Mouse (Mus musculus): ENCODE results near the gene Mmachc. TPM values are rescaled to one million over a fixed set of nuclear protein-coding genes. Genes with fewer than 3 reads are reported as not detected.

Gene Mmachc
- polyA plus RNA-seq, 1 experiment, result 17.2 TPM

DNA sequence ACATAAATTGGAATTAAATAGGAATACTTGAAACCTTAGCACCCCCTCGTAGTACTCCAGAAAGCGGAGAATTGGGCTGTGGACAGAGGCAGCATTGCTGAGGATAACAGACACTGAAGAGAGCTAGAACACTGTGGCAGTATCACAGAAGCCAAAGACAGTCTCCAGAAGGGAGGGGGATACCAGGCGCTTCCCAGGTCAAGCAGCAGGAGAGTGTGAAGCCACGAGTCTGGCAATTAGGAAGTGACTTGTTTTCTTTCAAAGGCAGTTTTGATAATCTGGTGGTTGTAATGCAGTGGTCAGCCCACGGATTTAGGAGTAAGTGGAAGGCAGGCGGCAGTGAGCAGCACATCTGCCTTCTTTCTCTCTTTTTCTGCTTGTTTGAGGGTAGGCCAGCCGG lies 14.0 kb upstream of the Mmachc start:
- Histone ChIP-seq H3K36me3 (ENCODE audit: control insufficient read depth, insufficient read depth) (no peaks in the 10 kb centered on the region), H3K4me3 (peak overlapping the region; percentile 79), H3ac (ENCODE audit: control insufficient read depth, insufficient read length) (no peak overlapping the region), H3K4me2 (ENCODE audit: low read depth) (peak overlapping the region; percentile 95), H3K27me3 (ENCODE audit: control insufficient read depth, insufficient read depth, insufficient read length) (no peaks in the 10 kb centered on the region), H3K79me2 (ENCODE audit: control insufficient read depth, insufficient read depth) (peaks cover 28% of the 10 kb centered on the region)
- TF ChIP-seq TCF3 (IDR thresholded peaks at IDR 0.05; ENCODE audit: insufficient read length, low read depth) (no peak), E2F4 (IDR thresholded peaks at IDR 0.05; ENCODE audit: insufficient read depth) (no peak), SRF (IDR thresholded peaks at IDR 0.05; ENCODE audit: control insufficient read depth, insufficient read length, low read depth) (no peak), MYOG (IDR thresholded peaks at IDR 0.05; ENCODE audit: control insufficient read depth in 1 of 3, insufficient read depth in 1 of 3, insufficient read length in 2 of 3, low read depth in 2 of 3) (no peak), REST (IDR thresholded peaks at IDR 0.05; ENCODE audit: insufficient read depth, insufficient read length) (no peak), MYOD1 (IDR thresholded peaks at IDR 0.05; ENCODE audit: control insufficient read depth in 1 of 3, insufficient read length in 2 of 3, low read depth in 2 of 3) (no peak), MAX (IDR thresholded peaks at IDR 0.05; ENCODE audit: low read depth) (no peak), POLR2A (IDR thresholded peaks at IDR 0.05; ENCODE audit: insufficient read length, low read depth) (no peak), USF1 (IDR thresholded peaks at IDR 0.05; ENCODE audit: low read depth) (no peak), CEBPB (IDR thresholded peaks at IDR 0.05; ENCODE audit: insufficient read depth, poor library complexity, severe bottlenecking) (no peak)

DNA sequence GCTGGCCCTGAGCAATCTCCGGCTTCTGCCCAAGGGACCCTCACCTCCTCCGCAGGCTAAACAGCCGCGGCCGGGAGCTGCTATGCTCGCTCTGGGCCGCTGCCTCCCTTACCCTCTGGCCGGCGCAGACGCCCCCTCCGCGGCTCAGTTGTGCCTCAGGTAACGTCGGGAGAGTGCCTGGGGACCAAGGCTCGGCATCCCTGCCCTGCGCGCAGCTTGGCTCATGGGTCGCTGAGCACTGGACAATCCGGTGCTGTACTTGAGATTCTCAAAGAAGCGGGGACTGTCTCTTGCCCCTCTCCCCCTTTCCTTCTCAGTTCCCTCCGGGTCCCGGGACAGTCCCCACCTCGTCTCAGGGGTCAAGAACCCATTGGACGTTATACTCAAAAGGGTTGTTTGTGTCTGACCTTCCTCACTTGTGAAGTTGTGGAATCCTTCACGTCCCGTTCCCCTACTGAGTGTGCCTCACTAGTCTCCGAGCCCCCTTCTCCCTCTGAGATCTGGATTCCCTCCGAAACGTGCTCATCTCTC lies 13.0 kb upstream of the Mmachc start:
- H3K4me3 ChIP-seq, result peak overlapping the region; percentile 79
- H3K36me3 ChIP-seq (ENCODE audit: control insufficient read depth, insufficient read depth), result no peaks in the 10 kb centered on the region
- H3K27me3 ChIP-seq (ENCODE audit: control insufficient read depth, insufficient read depth, insufficient read length), result no peaks in the 10 kb centered on the region
- peak overlapping the region; percentile 9 for H3ac ChIP-seq (ENCODE audit: control insufficient read depth, insufficient read length)
- peaks cover 23% of the 10 kb centered on the region for H3K79me2 ChIP-seq (ENCODE audit: control insufficient read depth, insufficient read depth)
- TF ChIP-seq CEBPB (IDR thresholded peaks at IDR 0.05; ENCODE audit: insufficient read depth, poor library complexity, severe bottlenecking), result no peak
- peak overlapping the region; percentile 95 for H3K4me2 ChIP-seq (ENCODE audit: low read depth)

DNA sequence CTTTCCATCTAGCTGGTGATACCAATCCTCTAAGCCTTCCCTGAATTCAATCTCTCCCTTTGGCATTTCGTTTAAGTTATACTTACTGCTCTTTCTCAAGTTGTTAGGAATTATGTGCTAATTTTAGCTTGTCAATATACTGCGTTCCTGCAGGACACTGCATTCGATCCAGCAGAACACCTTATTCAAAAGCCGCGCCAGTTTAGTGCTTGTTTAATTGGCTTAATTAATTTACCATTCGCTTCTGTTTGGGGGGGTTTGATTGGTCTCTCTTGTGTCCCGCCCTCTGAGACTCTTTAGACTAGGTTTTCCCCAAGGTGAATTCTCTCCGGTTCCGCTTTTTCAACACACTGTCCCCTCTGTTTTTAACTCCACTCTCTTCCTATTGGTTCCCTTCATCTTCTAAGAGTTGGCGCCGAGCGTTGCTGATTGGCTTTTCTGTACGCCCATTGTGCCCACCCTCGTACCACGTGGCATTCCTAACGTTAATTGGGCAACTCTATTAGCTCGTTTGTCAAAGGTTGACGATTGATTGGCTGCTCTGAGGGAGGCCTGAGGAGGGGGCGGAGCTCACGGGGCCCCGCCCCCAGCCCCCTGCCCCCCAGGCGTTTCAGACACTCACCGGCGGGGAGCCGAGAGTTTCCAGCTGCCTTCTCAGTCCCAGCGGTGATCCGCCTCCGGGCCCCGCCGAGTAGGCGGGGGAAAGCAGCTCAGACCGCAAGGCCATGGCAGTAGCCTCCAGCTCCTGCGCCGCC lies 12.3 kb upstream of the Mmachc start, which contains the start of gene Tesk2:
TSS of gene Tesk2 (plus strand) at position 606 of the 755 bp plus-strand sequence.
- TF ChIP-seq POLR2A (IDR thresholded peaks at IDR 0.05; ENCODE audit: insufficient read length, low read depth) (peak; percentile 71), MYOG (IDR thresholded peaks at IDR 0.05; ENCODE audit: control insufficient read depth in 1 of 3, insufficient read depth in 1 of 3, insufficient read length in 2 of 3, low read depth in 2 of 3) (no peak), E2F4 (IDR thresholded peaks at IDR 0.05; ENCODE audit: insufficient read depth) (peak; percentile 24), USF1 (IDR thresholded peaks at IDR 0.05; ENCODE audit: low read depth) (peak; percentile 97), MYOD1 (IDR thresholded peaks at IDR 0.05; ENCODE audit: control insufficient read depth in 1 of 3, insufficient read length in 2 of 3, low read depth in 2 of 3) (peak in 1 of 3 experiments; percentile 5), TCF12 (IDR thresholded peaks at IDR 0.05; ENCODE audit: insufficient read depth, poor library complexity, severe bottlenecking) (no peak), TCF3 (IDR thresholded peaks at IDR 0.05; ENCODE audit: insufficient read length, low read depth) (no peak), POLR2AphosphoS2 (IDR thresholded peaks at IDR 0.05; ENCODE audit: insufficient read length, low read depth) (peak; percentile 78)
- H3K36me3 ChIP-seq (ENCODE audit: control insufficient read depth, insufficient read depth), result no peaks in the 10 kb centered on the region
- H3K27me3 ChIP-seq (ENCODE audit: control insufficient read depth, insufficient read depth, insufficient read length), result no peaks in the 10 kb centered on the region
- peak within 1 kb of the TSS; percentile 79 for H3K4me3 ChIP-seq
- H3ac ChIP-seq (ENCODE audit: control insufficient read depth, insufficient read length), result peak within 1 kb of the TSS; percentile 9
- H3K4me2 ChIP-seq (ENCODE audit: low read depth), result peak within 1 kb of the TSS; percentile 95
- H3K79me2 ChIP-seq (ENCODE audit: control insufficient read depth, insufficient read depth), result peaks cover 23% of the 10 kb centered on the region

DNA sequence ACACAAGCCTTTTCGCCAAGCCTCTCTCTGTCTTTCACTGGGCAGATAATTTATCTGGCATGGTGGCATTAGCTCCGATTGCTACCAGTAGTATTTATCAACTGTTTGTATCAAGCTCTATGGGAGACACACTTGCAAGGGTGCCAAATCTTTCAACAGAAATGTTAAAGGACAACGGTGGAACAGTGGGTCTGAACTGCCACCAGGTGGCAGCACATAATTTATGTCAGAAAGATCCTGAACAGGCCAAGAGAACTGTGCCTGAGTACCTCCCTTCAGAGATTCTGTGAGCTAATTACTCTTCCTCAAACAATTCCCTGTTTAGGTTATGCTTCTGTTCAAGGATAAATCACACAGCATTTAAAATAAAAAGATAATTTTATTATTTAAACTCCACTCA lies 11.2 kb upstream of the Mmachc start:
- Histone ChIP-seq H3K4me3 (no peak overlapping the region), H3K27me3 (ENCODE audit: control insufficient read depth, insufficient read depth, insufficient read length) (no peaks in the 10 kb centered on the region)
- no peak for TF ChIP-seq TCF3 (IDR thresholded peaks at IDR 0.05; ENCODE audit: insufficient read length, low read depth)
- no peak for TF ChIP-seq SRF (IDR thresholded peaks at IDR 0.05; ENCODE audit: control insufficient read depth, insufficient read length, low read depth)
- TF ChIP-seq POLR2AphosphoS2 (IDR thresholded peaks at IDR 0.05; ENCODE audit: insufficient read length, low read depth), result no peak
- TF ChIP-seq MYOD1 (IDR thresholded peaks at IDR 0.05; ENCODE audit: control insufficient read depth in 1 of 3, insufficient read length in 2 of 3, low read depth in 2 of 3), result no peak
- no peak for TF ChIP-seq E2F4 (IDR thresholded peaks at IDR 0.05; ENCODE audit: insufficient read depth)
- TF ChIP-seq USF1 (IDR thresholded peaks at IDR 0.05; ENCODE audit: low read depth), result no peak
- no peak for TF ChIP-seq POLR2A (IDR thresholded peaks at IDR 0.05; ENCODE audit: insufficient read length, low read depth)
- no peak for TF ChIP-seq MYOG (IDR thresholded peaks at IDR 0.05; ENCODE audit: control insufficient read depth in 1 of 3, insufficient read depth in 1 of 3, insufficient read length in 2 of 3, low read depth in 2 of 3)

GRCm38 (mm10) chr4:116712536-116712935 lies 4.3 kb upstream of the Mmachc start:
- Histone ChIP-seq H3K27me3 (ENCODE audit: control insufficient read depth, insufficient read depth, insufficient read length) (no peaks in the 10 kb centered on the region), H3K36me3 (ENCODE audit: control insufficient read depth, insufficient read depth) (peaks cover 3% of the 10 kb centered on the region), H3K4me3 (no peak overlapping the region), H3K4me2 (ENCODE audit: low read depth) (no peak overlapping the region), H3K79me2 (ENCODE audit: control insufficient read depth, insufficient read depth) (no peaks in the 10 kb centered on the region), H3ac (ENCODE audit: control insufficient read depth, insufficient read length) (no peak overlapping the region)
- TF ChIP-seq SRF (IDR thresholded peaks at IDR 0.05; ENCODE audit: control insufficient read depth, insufficient read length, low read depth), result no peak
- no peak for TF ChIP-seq REST (IDR thresholded peaks at IDR 0.05; ENCODE audit: insufficient read depth, insufficient read length)
- no peak for TF ChIP-seq E2F4 (IDR thresholded peaks at IDR 0.05; ENCODE audit: insufficient read depth)
- TF ChIP-seq POLR2A (IDR thresholded peaks at IDR 0.05; ENCODE audit: insufficient read length, low read depth), result no peak
- TF ChIP-seq MAX (IDR thresholded peaks at IDR 0.05; ENCODE audit: low read depth), result no peak
- no peak for TF ChIP-seq CEBPB (IDR thresholded peaks at IDR 0.05; ENCODE audit: insufficient read depth, poor library complexity, severe bottlenecking)
- TF ChIP-seq MYOD1 (IDR thresholded peaks at IDR 0.05; ENCODE audit: control insufficient read depth in 1 of 3, insufficient read length in 2 of 3, low read depth in 2 of 3), result no peak
- TF ChIP-seq TCF12 (IDR thresholded peaks at IDR 0.05; ENCODE audit: insufficient read depth, poor library complexity, severe bottlenecking), result no peak
- TF ChIP-seq POLR2AphosphoS2 (IDR thresholded peaks at IDR 0.05; ENCODE audit: insufficient read length, low read depth), result no peak
- no peak for TF ChIP-seq TCF3 (IDR thresholded peaks at IDR 0.05; ENCODE audit: insufficient read length, low read depth)
- no peak for TF ChIP-seq MYOG (IDR thresholded peaks at IDR 0.05; ENCODE audit: control insufficient read depth in 1 of 3, insufficient read depth in 1 of 3, insufficient read length in 2 of 3, low read depth in 2 of 3)

More for the DNA sequence above, 11.2 kb upstream of the Mmachc start:
- H3ac ChIP-seq (ENCODE audit: control insufficient read depth, insufficient read length), result no peak overlapping the region
- H3K79me2 ChIP-seq (ENCODE audit: control insufficient read depth, insufficient read depth), result peaks cover 23% of the 10 kb centered on the region
- peaks cover 3% of the 10 kb centered on the region for H3K36me3 ChIP-seq (ENCODE audit: control insufficient read depth, insufficient read depth)
- H3K4me2 ChIP-seq (ENCODE audit: low read depth), result no peak overlapping the region
